Mouse (Mus musculus) CH12.LX (cell line): ENCODE measurements around the gene Flot2. TPM values are rescaled to one million over a fixed set of nuclear protein-coding genes. Genes with fewer than 3 reads are reported as not detected.

Source experiments
- DNase-seq: peaks from one replicate; pipeline ENCODE4 v3.0.0-alpha.2; 2013; ENCODE audit errors: extremely low read depth
- H3K27ac ChIP-seq: 2 replicates; pipeline ENCODE4 v1.5.1; 2012; ENCODE audit warnings: low read depth, mild to moderate bottlenecking, control low read depth, moderate library complexity; ENCODE audit not compliant: insufficient read depth
- H3K27me3 ChIP-seq: replicated peaks from 2 replicates; pipeline ENCODE3; 2012; ENCODE audit warnings: inconsistent platforms
- H3K36me3 ChIP-seq, 2 experiments: replicated peaks in 1 of 2; 2 replicates each; pipeline versions ENCODE3 to v1.6.1; 2012; ENCODE audit warnings: inconsistent platforms in 1 of 2, low read length in 1 of 2, mild to moderate bottlenecking in 1 of 2, mixed read lengths in 1 of 2, moderate library complexity in 1 of 2; ENCODE audit not compliant: control insufficient read depth in 1 of 2, insufficient read depth in 1 of 2
- H3K4me1 ChIP-seq, 2 experiments: 2 replicates each; pipeline ENCODE4 v1.6.1; 2012; ENCODE audit warnings: inconsistent platforms in 1 of 2, moderate library complexity in 1 of 2; ENCODE audit not compliant: insufficient read depth in 2 of 2, control insufficient read depth in 1 of 2
- H3K4me2 ChIP-seq: 2 replicates; pipeline ENCODE4 v1.6.1; 2012; ENCODE audit warnings: low read depth, mild to moderate bottlenecking, control low read depth; ENCODE audit not compliant: poor library complexity, insufficient read depth, severe bottlenecking
- H3K4me3 ChIP-seq, 3 experiments: fragments of 150-350 bp in 1 of 3; sonication (generic) in 1 of 3; replicated peaks in 1 of 3; 2 replicates each; pipeline versions ENCODE3 to v1.5.1; 2011 to 2012; ENCODE audit warnings: low read depth in 2 of 3, low read length in 2 of 3, mild to moderate bottlenecking in 2 of 3, moderate library complexity in 2 of 3, control low read depth in 1 of 3, improper control_type of control experiment in 1 of 3, inconsistent platforms in 1 of 3, mixed read lengths in 1 of 3; ENCODE audit not compliant: poor library complexity in 1 of 3
- H3K79me2 ChIP-seq: replicated peaks from 2 replicates; pipeline ENCODE4 v1.6.1; 2012; ENCODE audit warnings: mild to moderate bottlenecking, moderate library complexity; ENCODE audit not compliant: control insufficient read depth, poor library complexity, insufficient read depth, severe bottlenecking; ENCODE audit errors: extremely low read depth
- H3K9ac ChIP-seq: 2 replicates; pipeline ENCODE4 v1.6.1; 2012; ENCODE audit warnings: low read depth, mild to moderate bottlenecking, control low read depth, moderate library complexity; ENCODE audit not compliant: insufficient read depth
- H3K9me3 ChIP-seq: replicated peaks from 2 replicates; pipeline ENCODE3; 2012; ENCODE audit warnings: low read length, inconsistent platforms, mixed read lengths
- CHD2 ChIP-seq: IDR thresholded peaks from 2 replicates; pipeline ENCODE4 v1.6.1; 2011; ENCODE audit warnings: low read length, improper control_type of control experiment
- E2F4 ChIP-seq: IDR thresholded peaks from 2 replicates; pipeline ENCODE4 v1.6.1; 2011; ENCODE audit warnings: low read depth, low read length, improper control_type of control experiment; ENCODE audit not compliant: insufficient replicate concordance
- HCFC1 ChIP-seq: IDR thresholded peaks from 2 replicates; pipeline ENCODE4 v1.6.1; 2012; ENCODE audit warnings: low read depth, mild to moderate bottlenecking, inconsistent platforms, low read length, improper control_type of control experiment
- IRF4 ChIP-seq: IDR thresholded peaks from 2 replicates; pipeline ENCODE4 v1.6.1; 2014; ENCODE audit warnings: low read depth, mild to moderate bottlenecking, inconsistent platforms, low read length, improper control_type of control experiment
- JUND ChIP-seq: conservative IDR thresholded peaks from 2 replicates; pipeline ENCODE4 v1.6.1; 2011; ENCODE audit warnings: low read depth, low read length, improper control_type of control experiment
- KAT2A ChIP-seq: IDR thresholded peaks from 2 replicates; pipeline ENCODE4 v1.6.1; 2012; ENCODE audit warnings: low read length, improper control_type of control experiment, inconsistent platforms; ENCODE audit not compliant: insufficient replicate concordance
- MAFK ChIP-seq: IDR thresholded peaks from 2 replicates; pipeline ENCODE4 v1.6.1; 2011; ENCODE audit warnings: low read length, improper control_type of control experiment; ENCODE audit not compliant: insufficient replicate concordance
- MAX ChIP-seq: IDR thresholded peaks from 2 replicates; pipeline ENCODE4 v1.6.1; 2011; ENCODE audit warnings: low read length, improper control_type of control experiment
- MAZ ChIP-seq: IDR thresholded peaks from 2 replicates; pipeline ENCODE4 v1.6.1; 2012; ENCODE audit warnings: low read depth, mild to moderate bottlenecking, inconsistent platforms, low read length, improper control_type of control experiment, moderate library complexity
- PAX5 ChIP-seq: IDR thresholded peaks from 2 replicates; pipeline ENCODE4 v1.6.1; 2012; ENCODE audit warnings: low read length, inconsistent platforms, mixed read lengths
- POLR2AphosphoS2 ChIP-seq: IDR thresholded peaks from 2 replicates; pipeline ENCODE4 v1.6.1; 2011; ENCODE audit warnings: low read depth, low read length, improper control_type of control experiment
- RCOR1 ChIP-seq: conservative IDR thresholded peaks from 2 replicates; pipeline ENCODE4 v1.6.1; 2012; ENCODE audit warnings: low read depth, mild to moderate bottlenecking, inconsistent platforms, low read length, improper control_type of control experiment
- SIN3A ChIP-seq: IDR thresholded peaks from 2 replicates; pipeline ENCODE4 v1.6.1; 2012; ENCODE audit warnings: low read length, improper control_type of control experiment, inconsistent platforms
- SMC3 ChIP-seq: IDR thresholded peaks from 2 replicates; pipeline ENCODE4 v1.6.1; 2011; ENCODE audit warnings: low read depth, low read length, improper control_type of control experiment
- TBP ChIP-seq: conservative IDR thresholded peaks from 2 replicates; pipeline ENCODE4 v1.6.1; 2011; ENCODE audit warnings: low read depth, low read length, improper control_type of control experiment
- USF1 ChIP-seq: IDR thresholded peaks from 2 replicates; pipeline ENCODE4 v1.6.1; 2014; ENCODE audit warnings: low read depth, mild to moderate bottlenecking, inconsistent platforms, low read length, improper control_type of control experiment
- USF2 ChIP-seq: conservative IDR thresholded peaks from 2 replicates; pipeline ENCODE4 v1.6.1; 2011; ENCODE audit warnings: low read depth, low read length, improper control_type of control experiment
- dilution Hi-C: fragments of 300-500 bp; cut with MboI; formaldehyde crosslinking; loops from 2 replicates; pipeline ENCODE4 v1.14.3; 2020; ENCODE audit warnings: low sequenced_read_pairs; ENCODE audit not compliant: extremely low pct_unique_long_range_greater_than_20kb, extremely low pct_ligation_motif_present
- in situ Hi-C: fragments of 300-500 bp; cut with MboI; formaldehyde crosslinking; loops from 3 replicates; pipeline ENCODE4 v1.14.3; 2019; ENCODE audit warnings: low sequenced_read_pairs, low pct_ligation_motif_present, low pct_unique_long_range_greater_than_20kb, mixed read lengths
- polyA plus RNA-seq: library from polyadenylated mRNA; unstranded; fragments of >175 nt; gene quantifications from 2 replicates; pipeline ENCODE4 v1.2.1, GENCODE M21; 2012; ENCODE audit warnings: low read depth; ENCODE audit not compliant: insufficient read length
- total RNA-seq, 2 experiments: library from RNA; depleted of rRNA; stranded (reverse); fragments of 300-350 nt in 1 of 2; fragments of >200 nt in 1 of 2; gene quantifications; 2 replicates each; pipeline ENCODE4 v1.2.3; 2012 to 2014

Flot2 gene
- total and polyA plus RNA-seq, 3 experiments, result 5.2 to 14.7 (median 13.4) TPM

DNA sequence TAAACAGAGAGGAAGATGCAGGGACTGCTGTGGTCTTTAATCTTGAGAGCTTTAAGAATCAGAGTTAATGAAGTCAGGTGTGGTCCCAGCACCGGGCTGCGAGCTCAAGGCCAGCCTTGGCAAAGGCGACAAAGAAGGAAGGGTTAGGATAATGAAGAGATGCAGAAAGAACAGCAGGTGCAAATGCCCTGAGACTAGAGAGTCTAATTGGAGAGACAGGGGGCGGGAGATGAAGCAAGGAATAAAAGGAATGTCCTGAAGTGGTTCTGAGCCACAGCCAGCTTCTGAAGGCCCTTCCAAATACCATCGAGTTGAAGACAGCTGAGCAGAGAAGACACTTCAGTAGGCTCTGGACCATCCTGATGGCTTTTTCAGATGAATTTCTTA is 4.9 kb upstream of the Flot2 start:
- Histone ChIP-seq H3K36me3 (peaks cover 23 to 54% of the 10 kb centered on the region in 2 experiments), H3K9me3 (no peaks in the 10 kb centered on the region), H3K4me2 (peak overlapping the region; percentile 85), H3K4me1 (peaks cover 15 to 52% of the 10 kb centered on the region in 2 experiments), H3K27ac (no peak overlapping the region), H3K27me3 (no peaks in the 10 kb centered on the region), H3K9ac (peak overlapping the region; percentile 80), H3K4me3 (peak overlapping the region; percentile 61 to 78 (median 68)), H3K79me2 (no peaks in the 10 kb centered on the region; the same call in 1 of the 2 replicates)
- no peak for DNase-seq
- dilution Hi-C loops, result no loop called here
- in situ Hi-C loops, result no loop called here
- TF ChIP-seq USF2 (no peak), MAZ (no peak), IRF4 (0 out of 2 replicates have a peak, but pooled peaks have one; percentile 7), CHD2 (no peak), POLR2AphosphoS2 (no peak), PAX5 (no peak), E2F4 (no peak), HCFC1 (0 out of 2 replicates have a peak, but pooled peaks have one; percentile 8), TBP (no peak), USF1 (no peak), SIN3A (0 out of 2 replicates have a peak, but pooled peaks have one; percentile 39), MAFK (no peak)
- TF ChIP-seq, all 38 proteins: peak for 3

DNA sequence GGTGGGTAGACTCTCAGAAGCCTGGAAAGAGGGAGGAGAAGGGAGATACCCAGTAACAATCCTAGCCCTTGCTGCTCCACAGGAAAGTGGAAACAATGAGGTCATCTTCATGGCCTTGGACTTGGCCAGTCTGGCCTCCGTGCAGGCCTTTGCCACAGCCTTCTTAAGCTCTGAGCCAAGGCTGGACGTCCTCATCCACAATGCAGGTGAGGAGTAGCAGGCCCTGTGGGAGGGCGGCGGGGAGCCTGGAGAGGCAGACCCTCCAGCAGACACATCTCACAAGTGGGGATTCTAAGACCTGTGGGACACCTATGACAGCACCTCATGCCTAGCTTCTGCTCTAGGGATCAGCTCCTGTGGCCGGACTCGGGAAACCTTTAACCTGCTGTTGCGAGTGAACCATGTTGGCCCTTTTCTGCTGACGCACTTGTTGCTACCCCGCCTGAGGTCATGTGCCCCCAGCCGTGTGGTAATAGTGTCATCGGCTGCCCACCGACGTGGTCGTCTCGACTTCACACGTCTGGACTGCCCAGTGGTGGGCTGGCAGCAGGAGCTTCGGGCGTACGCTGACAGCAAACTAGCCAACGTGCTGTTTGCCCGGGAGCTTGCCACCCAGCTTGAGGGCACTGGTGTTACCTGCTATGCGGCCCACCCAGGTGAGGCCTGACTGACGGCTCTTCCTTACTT is 3.7 kb upstream of the Flot2 start:
- H3K79me2 ChIP-seq, result no peaks in the 10 kb centered on the region; the same call in 1 of the 2 replicates
- H3K27ac ChIP-seq, result no peak overlapping the region
- peaks cover 11 to 42% of the 10 kb centered on the region in 2 experiments for H3K36me3 ChIP-seq
- dilution Hi-C loops, result no loop called here
- H3K4me3 ChIP-seq, result no peak overlapping the region
- no peak for DNase-seq
- TF ChIP-seq RCOR1 (no peak), KAT2A (no peak), SMC3 (no peak), JUND (no peak), MAX (no peak)
- H3K9ac ChIP-seq, result no peak overlapping the region
- H3K4me2 ChIP-seq, result no peak overlapping the region
- no peaks in the 10 kb centered on the region for H3K9me3 ChIP-seq
- no peaks in the 10 kb centered on the region for H3K27me3 ChIP-seq
- in situ Hi-C loops, result no loop called here
- H3K4me1 ChIP-seq, result peaks cover 15 to 57% of the 10 kb centered on the region in 2 experiments
